Mouse (Mus musculus) embryo, embryonic 10 days (tissue): Measurements from ENCODE around the gene Leap2.
"Not testable (repeated sequence)": the region's sequence is repeated elsewhere in the genome, so short reads cannot be mapped to it uniquely, and the experiment has no call there.

Experiments
- DNase-seq: peaks from one replicate; pipeline ENCODE4 v3.0.0-alpha.2; 2015; ENCODE audit warnings: low spot score

The Leap2 gene

GRCm38 (mm10) chr11:53441921-53442320 lies 19.0 kb upstream of the Leap2 start:
- peak; percentile 18 for DNase-seq

DNA sequence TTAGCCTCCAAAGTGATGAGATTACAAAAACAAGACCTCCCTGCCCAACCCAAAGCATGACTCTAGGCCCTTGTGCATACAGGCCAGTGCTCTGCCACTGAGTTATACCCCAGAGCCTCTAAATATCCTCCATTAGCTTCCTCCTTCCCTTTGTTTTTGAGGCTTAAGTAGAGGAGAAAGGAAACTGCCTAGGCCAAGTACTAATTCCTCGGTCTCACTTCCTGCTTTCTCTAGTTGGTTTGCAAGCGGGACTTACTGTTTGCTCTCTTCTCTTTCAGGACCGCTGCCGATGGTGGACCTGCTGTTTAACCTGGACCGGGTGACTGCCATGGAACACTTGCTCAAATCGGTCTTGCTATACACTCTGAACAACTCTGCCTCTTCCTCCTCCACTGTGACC lies 13.4 kb upstream of the Leap2 start:
- no peak for DNase-seq

DNA sequence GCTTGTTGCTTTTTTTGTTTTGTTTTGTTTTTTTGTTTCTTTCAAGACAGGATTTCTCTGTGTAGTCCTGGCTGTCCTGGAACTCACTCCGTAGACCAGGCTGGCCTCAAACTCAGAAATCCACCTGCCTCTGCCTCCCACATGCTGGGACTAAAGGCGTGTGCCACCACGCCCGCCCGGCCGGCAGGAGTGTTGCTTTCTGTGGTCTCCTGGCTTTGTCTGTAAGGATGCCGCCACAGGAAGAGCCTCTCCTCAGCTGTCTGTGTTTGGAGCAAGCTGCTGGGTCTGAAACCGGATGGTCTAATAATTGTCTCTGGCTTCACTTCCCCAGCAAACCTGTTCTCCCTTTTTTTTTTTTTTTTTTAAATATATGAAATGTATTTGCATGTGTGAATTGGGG lies 12.5 kb upstream of the Leap2 start:
- DNase-seq: no peak

DNA sequence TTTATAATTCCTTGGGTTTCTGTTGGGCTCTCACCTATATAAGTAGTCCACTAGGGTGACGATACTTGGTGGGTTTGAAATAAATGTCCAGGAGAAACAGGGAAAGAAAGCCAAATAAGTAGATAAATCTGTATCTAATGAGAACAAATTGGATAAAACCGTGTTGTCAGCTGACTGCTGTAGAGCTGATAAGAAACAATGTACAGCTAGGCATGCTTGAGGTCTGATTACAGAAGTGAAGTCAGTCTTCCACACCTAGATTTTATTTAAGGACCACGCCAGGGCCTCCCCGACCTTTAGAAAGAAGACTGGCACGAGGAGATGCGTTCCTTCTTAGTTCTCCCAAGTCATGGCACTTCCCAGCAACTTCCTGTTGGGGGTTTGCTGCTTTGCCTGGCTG lies 10.1 kb upstream of the Leap2 start:
- no peak for DNase-seq

- DNase-seq: peak; percentile 10
These were observed 8.5 kb upstream of the Leap2 start for GRCm38 (mm10) chr11:53431347-53432056.

DNA sequence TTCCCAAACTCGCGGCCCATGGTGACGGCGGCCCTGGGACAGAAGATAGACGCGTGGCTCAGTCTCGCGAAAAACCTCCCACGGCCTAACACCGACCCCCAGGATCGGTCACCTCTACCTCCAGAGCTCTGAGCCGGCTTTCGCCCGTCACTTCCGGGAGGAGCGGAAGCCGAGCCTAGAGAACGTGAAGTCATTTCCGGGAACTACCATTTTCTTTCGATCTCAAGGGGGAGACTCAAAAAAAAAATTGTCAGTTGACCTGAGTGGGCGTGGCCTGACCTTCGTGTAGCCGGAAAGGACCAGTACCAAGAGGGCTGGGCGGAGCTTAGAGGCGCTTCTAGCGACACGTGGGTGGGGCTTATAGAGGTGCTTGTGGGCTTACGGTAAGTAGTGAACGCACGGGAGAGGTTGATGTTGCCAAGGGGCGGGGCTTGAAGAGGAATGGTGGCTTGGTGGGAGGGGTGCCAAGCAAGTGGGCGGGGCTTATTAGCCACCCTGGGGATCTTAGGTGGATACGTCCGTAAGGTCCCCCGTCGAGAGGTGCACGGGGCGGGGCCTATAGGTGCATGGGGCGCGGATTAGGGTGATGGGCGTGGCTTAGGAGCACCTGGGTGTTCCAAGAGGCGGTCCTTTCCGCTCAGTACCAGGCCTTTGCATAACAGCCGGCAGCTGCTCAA lies 7.8 kb upstream of the Leap2 start, which contains the start of the genes Uqcrq and Gdf9:
TSS of gene Uqcrq (minus strand) at position 162 of the 677 bp plus-strand sequence.
TSS of gene Gdf9 (plus strand) at position 354 of the 677 bp plus-strand sequence.
- DNase-seq: peak; percentile 100

- DNase-seq: peak; percentile 46
These were observed 7.3 kb upstream of the Leap2 start for GRCm38 (mm10) chr11:53430300-53430669.

DNA sequence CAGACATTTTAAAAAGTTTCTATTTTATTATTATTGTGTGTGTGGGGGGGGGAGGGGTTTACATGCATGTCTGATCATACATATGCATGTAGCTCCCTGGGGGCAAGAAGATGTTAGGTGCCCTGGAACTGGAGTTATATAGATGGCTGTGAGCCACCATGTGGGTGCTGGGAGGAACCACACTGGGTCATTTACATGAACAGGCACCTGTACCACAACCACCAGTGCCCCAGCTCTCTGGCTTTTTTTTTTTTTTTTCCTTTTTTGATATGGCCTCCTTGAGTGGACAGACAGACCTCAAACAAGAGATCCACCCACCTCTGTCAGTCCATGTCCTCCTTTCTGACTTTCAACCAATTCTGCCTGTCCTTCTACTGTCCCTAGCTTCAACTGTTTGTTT lies 6.2 kb upstream of the Leap2 start:
- DNase-seq: no peak

DNA sequence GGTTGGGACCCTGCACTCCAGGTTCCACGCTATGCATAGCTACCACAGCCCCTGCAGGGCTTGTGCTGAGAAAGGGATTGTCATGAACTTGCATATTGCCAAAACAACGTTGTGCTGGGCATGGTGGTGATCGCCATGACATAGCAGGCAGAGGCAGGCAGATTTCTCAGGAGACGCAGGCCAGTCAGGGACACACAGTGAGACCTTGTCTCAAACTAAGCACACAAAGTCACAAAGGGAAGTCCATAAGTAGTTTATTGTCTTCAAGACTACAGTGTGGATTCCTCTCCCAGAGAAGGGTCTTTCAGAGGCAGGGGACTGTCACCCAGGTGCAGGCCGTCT lies 5.7 kb upstream of the Leap2 start:
- DNase-seq: no peak

DNA sequence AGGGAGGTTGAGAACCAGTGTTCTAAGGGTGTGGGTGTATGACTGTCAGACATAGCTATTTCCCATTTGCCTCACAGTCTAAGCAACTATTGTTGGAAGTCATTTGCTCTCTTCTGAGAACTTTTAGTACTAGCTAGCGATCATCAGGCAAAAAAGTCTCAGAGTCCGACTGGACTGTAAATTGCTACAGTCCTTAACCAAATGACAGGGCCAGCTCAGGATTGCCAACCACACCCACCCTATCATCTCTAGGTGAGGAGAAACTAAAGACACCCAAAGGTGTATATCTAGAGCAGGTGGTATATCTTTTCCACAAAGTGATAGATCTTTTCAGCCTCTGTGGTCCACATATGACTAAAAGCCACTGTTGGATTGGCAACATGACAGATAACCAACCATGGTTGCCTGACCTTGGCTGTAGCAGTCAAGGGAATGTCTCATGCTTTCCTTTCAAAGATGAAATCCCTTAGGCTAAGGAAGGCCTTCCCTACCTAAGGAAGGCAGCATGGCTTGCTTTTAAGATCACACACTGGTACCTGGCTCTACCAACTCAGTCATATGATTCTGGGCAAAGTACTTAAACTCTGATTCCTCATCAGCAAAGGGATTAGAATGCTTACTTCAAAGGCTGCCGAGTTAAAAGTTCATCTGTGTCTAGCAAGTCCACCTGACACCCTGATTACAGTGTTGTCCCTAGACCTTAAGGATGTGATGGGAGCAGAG lies 5.2 kb upstream of the Leap2 start:
- DNase-seq: no peak

DNA sequence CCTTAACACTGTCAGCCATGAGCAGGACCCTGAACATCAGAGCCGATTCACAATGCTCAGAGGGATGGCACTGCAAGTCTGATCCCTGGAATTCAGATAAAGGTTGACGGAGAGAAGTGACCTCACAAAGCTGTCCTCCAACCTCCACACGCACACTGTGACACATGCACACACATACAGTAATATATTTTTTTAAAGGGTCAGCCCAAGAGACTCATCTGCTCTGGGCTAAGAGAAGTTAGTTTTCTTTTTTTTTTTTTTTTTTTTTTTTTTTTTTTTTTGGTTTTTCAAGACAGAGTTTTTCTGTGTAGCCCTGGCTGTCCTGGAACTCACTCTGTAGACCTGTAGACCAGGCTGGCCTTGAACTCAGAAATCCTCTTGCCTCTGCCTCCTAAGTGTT lies 3.9 kb upstream of the Leap2 start:
- DNase-seq: not testable (repeated sequence)

DNA sequence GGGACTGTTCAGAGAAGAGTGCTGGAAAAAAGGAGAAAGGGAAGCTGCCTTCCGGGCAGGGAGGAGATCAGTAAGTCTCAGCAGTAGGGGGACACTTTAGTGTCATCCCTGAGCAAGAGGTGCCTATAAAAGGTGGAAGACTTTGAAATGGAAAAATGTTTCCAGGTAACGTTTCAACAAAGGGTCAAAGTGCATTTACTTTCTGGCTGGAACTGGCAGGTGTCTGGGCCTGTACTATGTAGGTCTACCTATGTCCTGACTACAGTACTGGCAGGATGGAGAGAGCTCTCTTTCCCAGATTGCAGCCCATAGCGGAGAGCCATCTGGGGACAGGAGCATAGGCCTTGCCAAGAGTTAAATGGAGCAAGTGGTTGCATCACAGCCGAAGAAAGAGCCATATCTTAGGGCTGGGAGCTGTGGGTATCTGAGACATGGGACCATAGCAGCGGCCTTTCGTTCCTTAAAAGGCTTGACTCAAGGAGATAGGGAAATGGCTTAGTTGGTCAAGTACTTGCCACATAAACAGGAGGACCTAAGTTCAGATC lies 2.8 kb upstream of the Leap2 start:
- DNase-seq: no peak

DNA sequence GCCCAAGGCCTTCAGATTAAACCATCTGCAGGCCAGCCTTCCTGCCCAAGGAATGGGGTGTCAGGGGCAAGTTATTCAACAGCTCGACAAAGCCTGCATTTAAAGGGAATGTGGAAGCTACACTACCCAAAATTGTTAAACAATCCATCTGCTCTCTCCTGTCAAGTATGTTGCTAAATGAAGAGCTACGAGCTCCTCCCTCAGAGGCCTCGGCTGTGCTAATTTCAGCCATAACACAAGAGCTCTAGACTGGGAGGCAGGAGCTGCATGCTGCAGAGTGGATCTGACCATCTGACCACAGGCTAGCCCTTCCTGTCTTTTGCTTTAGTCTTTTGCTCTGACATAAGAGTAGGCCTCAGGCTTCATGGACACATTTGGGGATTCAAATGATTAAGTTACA lies 2.3 kb upstream of the Leap2 start:
- no peak for DNase-seq

DNA sequence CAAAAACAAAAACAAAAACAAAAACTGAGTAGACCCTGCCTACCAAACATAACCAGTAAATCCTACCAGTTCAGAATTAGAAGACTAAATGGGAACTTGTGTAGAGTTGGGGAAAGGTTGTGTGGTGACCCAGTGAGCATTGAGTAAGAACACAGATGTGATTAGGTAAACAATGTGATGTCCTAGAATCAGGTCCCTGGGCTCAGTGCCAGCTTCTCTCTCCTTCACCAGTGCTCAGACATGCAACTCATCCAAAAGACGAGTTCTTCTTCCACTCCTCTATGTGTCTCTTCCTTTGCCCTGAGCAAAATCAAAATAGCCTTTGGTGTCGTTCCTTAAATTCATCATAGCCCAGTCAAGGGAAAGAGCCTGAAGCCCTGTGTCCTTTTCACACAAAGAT lies 1.9 kb upstream of the Leap2 start:
- no peak for DNase-seq

DNA sequence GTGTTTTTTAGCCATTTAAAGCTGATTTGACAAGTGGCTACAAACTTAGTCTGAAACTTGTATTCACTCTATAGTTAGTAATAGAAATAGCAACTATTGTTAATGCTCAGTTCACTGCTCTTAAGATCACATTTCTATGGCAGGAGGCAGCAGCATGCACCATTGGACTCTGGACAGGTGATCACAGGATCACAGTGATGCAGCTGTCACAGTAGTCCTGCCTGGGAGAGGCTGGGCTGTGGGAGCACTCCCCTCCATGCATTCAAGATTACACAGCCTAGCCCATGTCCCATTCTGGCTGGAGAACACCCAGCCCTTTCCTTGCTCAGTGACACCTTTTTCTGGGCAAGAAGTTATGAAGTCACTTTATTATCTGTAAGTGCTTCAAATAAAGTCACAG lies 4.9 kb downstream of the Leap2 start:
- no peak for DNase-seq

GRCm38 (mm10) chr11:53413871-53414270 lies 9.1 kb downstream of the Leap2 start:
- DNase-seq: no peak

GRCm38 (mm10) chr11:53411738-53412137 lies 11.2 kb downstream of the Leap2 start:
- DNase-seq: peak; percentile 62

DNA sequence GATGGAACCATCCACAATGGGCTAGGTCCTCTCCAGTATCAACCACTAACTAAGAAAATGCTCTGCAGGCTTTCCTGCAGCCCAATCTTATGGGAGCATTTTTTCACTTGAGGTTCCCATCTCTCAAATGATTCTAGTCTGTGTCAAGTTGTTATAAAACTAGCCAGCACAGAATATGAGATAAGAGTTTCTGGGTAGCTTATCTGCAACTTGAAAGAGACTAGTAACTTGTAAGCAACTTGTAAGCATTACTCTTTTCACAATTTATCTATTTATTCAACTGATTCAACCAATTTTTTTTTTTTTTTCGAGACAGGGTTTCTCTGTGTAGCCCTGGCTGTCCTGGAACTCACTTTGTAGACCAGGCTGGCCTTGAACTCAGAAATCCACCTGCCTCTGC lies 19.3 kb downstream of the Leap2 start:
- no peak for DNase-seq

DNA sequence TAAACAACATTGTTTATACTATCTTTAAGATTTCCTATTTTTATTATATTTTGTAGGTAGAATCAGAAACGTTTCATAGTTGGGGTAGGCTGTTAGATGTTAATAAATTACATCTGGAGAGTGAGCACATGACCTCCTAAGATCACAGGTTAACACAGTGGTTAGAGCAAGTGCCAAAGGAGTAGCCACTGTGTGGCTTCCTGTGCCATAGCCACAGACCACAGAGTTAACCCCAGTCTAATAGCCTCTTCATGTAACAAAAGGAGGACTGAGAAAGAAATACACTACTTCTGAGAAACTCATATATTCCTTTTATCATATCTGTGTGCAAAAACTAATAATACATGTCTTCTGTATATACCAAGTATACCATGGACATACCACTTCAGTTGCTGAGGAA lies 29.1 kb downstream of the Leap2 start:
- DNase-seq: no peak

DNA sequence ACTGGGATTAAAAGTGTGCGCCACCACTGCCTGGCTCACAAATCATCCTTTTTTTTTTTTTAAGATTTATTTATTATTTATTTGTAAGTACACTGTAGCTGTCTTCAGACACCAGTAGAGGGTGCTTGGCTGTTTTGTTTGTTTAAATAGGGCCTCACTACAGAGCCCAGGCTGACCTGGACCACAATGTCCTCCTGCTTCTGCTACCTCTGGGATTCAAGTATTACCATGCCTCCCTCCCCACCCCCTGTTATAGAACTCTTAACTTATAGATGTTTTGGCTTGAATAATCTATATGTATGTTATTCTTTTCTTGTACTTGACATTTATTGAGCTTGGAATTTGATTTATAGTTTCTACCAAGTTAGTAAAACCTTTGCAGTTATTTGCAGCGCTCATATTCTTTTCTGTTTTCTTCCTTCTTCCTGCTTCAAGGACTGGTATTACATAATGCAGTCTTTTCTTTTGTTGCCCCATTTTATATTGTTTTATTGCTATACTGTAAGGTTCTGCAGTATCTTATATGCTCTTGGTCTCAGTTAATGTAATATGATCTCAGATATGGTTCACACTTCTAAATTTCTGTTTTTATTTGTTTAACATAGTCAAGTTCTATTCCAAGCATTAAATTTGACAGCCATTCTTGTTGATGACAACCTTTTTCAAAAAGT lies 39.1 kb downstream of the Leap2 start:
- DNase-seq: no peak

GRCm38 (mm10) chr11:53378918-53379317 lies 44.1 kb downstream of the Leap2 start:
- no peak for DNase-seq
